Comparison of ENCODE assay signal across 8 mouse cellular contexts in the genomic region with DNA sequence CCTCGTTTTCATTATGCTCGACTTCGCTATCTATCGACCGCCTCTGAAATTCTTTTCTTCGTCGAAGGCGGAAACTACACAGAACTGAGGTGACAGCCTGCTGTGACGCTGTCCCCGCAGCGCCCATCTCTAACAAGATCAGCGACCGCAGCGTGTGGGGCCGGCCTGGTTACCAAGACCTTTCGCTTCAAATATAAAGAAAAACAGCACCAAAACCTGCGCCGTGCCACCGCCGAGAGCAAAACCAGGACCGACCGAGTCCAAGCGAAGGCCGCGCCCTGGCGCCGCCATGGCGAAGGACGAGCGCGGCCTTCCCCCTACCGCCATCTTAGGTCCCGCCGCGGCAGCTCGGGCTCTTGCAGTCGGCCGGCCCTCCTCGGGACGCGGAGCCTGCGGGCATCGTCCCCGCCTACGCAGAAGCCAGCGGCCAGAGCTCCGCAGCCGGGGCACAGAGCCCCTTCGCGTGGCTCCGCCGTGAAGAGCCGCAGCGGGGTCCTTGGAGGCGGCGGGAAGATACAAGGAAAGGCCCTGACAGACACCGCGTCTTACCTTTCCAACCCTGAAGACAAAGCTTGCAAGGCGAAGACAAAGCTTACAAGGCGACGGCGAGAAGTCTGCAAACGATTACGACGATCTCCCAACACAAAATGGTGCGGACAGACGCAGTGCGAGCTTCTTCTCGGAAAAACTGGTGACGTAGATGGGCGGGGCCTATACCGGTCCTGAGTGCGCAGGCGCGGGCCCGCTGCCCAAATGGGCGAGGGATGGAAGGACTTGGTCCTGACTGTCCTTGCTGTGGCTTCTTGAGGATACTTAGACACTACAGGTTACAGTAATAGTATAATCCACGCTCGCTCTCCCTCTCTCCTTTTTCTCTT. TPM values are rescaled to one million over a fixed set of nuclear protein-coding genes. Genes with fewer than 3 reads are reported as not detected.
DNase-seq lines count a peak whose midpoint lies in the region; ATAC-seq and TF ChIP-seq lines count a peak whose summit lies in the region.

A gene (minus strand): TSS at position 696 of the 878 bp plus-strand sequence.

- H3K36me3 ChIP-seq in G1E (replicated peaks), result peaks cover 47% of the 10 kb centered on the region
- H3K36me3 ChIP-seq in forebrain, embryonic 16.5 days (ENCODE audit: control insufficient read depth, insufficient read depth), result peaks cover 15% of the 10 kb centered on the region
- H3K36me3 ChIP-seq in lung, embryonic 15.5 days, result peaks cover 26% of the 10 kb centered on the region

- H3K4me1 ChIP-seq in G1E (ENCODE audit: insufficient read depth, low read depth, low read length), result peaks cover 31% of the 10 kb centered on the region
- H3K4me1 ChIP-seq in forebrain, embryonic 16.5 days (replicated peaks; ENCODE audit: control insufficient read depth, insufficient read depth, low read length), result peaks cover 21% of the 10 kb centered on the region
- peaks cover 20% of the 10 kb centered on the region for H3K4me1 ChIP-seq in lung, embryonic 15.5 days

- H3K27ac ChIP-seq in forebrain, embryonic 16.5 days (ENCODE audit: low read length), result peak within 1 kb of the TSS; percentile 99
- peak within 1 kb of the TSS; percentile 98 for H3K27ac ChIP-seq in lung, embryonic 15.5 days

- intact Hi-C loops in heart, postnatal 36 days (cut with DNase I), result loop anchor here (2.0 to 5.0 kb wide), 3 partner anchors 21 to 164 kb away; a partner anchor contains a TSS

- peak within 1 kb of the TSS; percentile 89 for H3K4me3 ChIP-seq in G1E (ENCODE audit: low read depth, low read length)
- peak within 1 kb of the TSS; percentile 100 for H3K4me3 ChIP-seq in forebrain, embryonic 16.5 days (replicated peaks; ENCODE audit: low read length)
- peak within 1 kb of the TSS; percentile 86 for H3K4me3 ChIP-seq in lung, embryonic 15.5 days

- no peaks in the 10 kb centered on the region for H3K27me3 ChIP-seq in G1E (ENCODE audit: insufficient read depth, low read length)
- H3K27me3 ChIP-seq in forebrain, embryonic 16.5 days (replicated peaks; ENCODE audit: control insufficient read depth, insufficient read depth, low read length), result no peaks in the 10 kb centered on the region
- H3K27me3 ChIP-seq in lung, embryonic 15.5 days, result no peaks in the 10 kb centered on the region

- peak; percentile 71 for ATAC-seq in G1E (ENCODE audit: extremely low read depth, insufficient number of reproducible peaks, low FRiP score, poor library complexity, severe bottlenecking)
- peak; percentile 91 for ATAC-seq in forebrain, embryonic 16.5 days
- ATAC-seq in lung, embryonic 15.5 days (ENCODE audit: borderline replicate concordance, extremely low read depth, low FRiP score, low TSS enrichment), result peak; percentile 95

- TF ChIP-seq CTCF in G1E (IDR thresholded peaks at IDR 0.05; ENCODE audit: low read depth, low read length), result no peak

- H3K4me2 ChIP-seq in forebrain, embryonic 16.5 days (ENCODE audit: low read length), result peak within 1 kb of the TSS; percentile 75
- peak within 1 kb of the TSS; percentile 79 for H3K4me2 ChIP-seq in lung, embryonic 15.5 days

- peak within 1 kb of the TSS; percentile 100 for H3K9ac ChIP-seq in forebrain, embryonic 16.5 days (replicated peaks; ENCODE audit: low read depth, low read length)
- H3K9ac ChIP-seq in lung, embryonic 15.5 days, result peak within 1 kb of the TSS; percentile 97

- whole genome bisulfite sequencing in forebrain, embryonic 16.5 days, result under 1% methylated on average over 79 of the region's 79 CpGs
- WGBS in lung, embryonic 15.5 days, result under 1% methylated on average over 79 of the region's 79 CpGs

- peak; percentile 95 for DNase-seq in G1E (ENCODE audit: low spot score)
- peak; percentile 96 to 99 for DNase-seq in cerebellum, adult 18-20 months
- peak; percentile 99 to 100 for DNase-seq in heart, postnatal 36 days
- peak; percentile 92 to 96 for DNase-seq in layer of hippocampus, adult 8-10 months (ENCODE audit: low spot score in 2 of 2)
- peak; percentile 95 for DNase-seq in ovary, adult 18-20 months (ENCODE audit: low spot score)
- DNase-seq in thymus, postnatal 0 days (ENCODE audit: low spot score), result peak; percentile 94

- no peaks in the 10 kb centered on the region for H3K9me3 ChIP-seq in G1E (replicated peaks)
- no peaks in the 10 kb centered on the region for H3K9me3 ChIP-seq in forebrain, embryonic 16.5 days (ENCODE audit: control insufficient read depth, low read length)
- H3K9me3 ChIP-seq in lung, embryonic 15.5 days, result no peaks in the 10 kb centered on the region

RNA-seq across cellular contexts. Expression of the gene that starts here (rescaled TPM):
- 499 and 554 TPM in 2 replicates for total RNA-seq in G1E (2014; fragmentation: Nextera tagmentation)
- total RNA-seq in G1E (2017), result 545 and 548 TPM in 2 replicates
- 5.8 and 9.2 TPM in 2 replicates for polyA plus RNA-seq in G1E (2012)
- polyA plus RNA-seq in forebrain, embryonic 16.5 days (2015; fragmentation: Nextera tagmentation; extraction: Ambion mirVana), result 192 and 208 TPM in 2 replicates
- total RNA-seq in heart, postnatal 36 days (2021), result 10 to 100 TPM; 59.6 to 68.2 TPM
- 100 to 1,000 TPM; 129 to 171 (median 145) TPM for total RNA-seq in layer of hippocampus, adult 8-10 months (2022)
- polyA plus RNA-seq in lung, embryonic 15.5 days (2015; fragmentation: Nextera tagmentation; extraction: Ambion mirVana), result 174 and 176 TPM in 2 replicates
- polyA plus RNA-seq in thymus, postnatal 0 days (2015; fragmentation: Nextera tagmentation; extraction: Ambion mirVana), result 239 and 257 TPM in 2 replicates

Comparison
In these comparisons a context has a peak if more than half of its experiments do, and no peak if none do; other contexts are left out.
1. Peak in every context shown above with its lines: DNase-seq, ATAC-seq, H3K4me3 ChIP-seq and H3K27ac ChIP-seq.
2. RNA of the gene that starts here (polyA plus RNA-seq): 239 to 257 TPM in thymus, postnatal 0 days, 192 to 208 TPM in forebrain, embryonic 16.5 days and 174 to 176 TPM in lung, embryonic 15.5 days; 5.8 to 9.2 TPM in G1E; every median in the first group is over 10 times any median in the second.